Mouse (Mus musculus): ENCODE results near the gene Nr3c2. TPM values are rescaled to one million over a fixed set of nuclear protein-coding genes. Genes with fewer than 3 reads are reported as not detected.

Nr3c2 gene
- polyA plus RNA-seq, 1 experiment from 2014 or later = 2.2 TPM

DNA sequence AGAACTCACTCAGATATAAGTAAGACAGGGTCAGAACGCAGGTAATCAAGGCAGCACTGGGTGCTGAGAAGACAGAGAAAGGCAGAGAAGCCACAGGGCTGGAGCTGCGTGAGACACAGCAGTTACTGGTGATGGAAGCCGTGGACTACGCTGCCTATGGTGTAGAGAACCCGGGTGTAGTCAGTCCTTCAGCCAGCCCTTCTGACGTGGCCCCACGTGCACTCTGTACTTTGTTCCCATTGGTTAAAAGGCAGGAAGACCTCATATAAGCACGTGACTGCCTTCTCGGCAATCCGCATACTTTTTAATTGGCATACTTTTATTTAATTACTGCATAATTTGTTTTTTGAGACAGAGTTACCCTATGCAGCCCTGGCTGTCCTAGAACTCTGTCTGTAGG is 198.9 kb downstream of the Nr3c2 start:
- Histone ChIP-seq H3K4me3 (replicated peaks) (no peak overlapping the region), H3K27me3 (replicated peaks) (no peaks in the 10 kb centered on the region), H3K9me3 (no peaks in the 10 kb centered on the region), H3K4me1 (no peaks in the 10 kb centered on the region), H3K9ac (no peak overlapping the region), H3K4me2 (no peak overlapping the region), H3K36me3 (no peaks in the 10 kb centered on the region), H3K27ac (no peak overlapping the region)
- WGBS = 87% methylated on average over 10 of the region's 10 CpGs
- no peak for ATAC-seq (ENCODE audit: insufficient read depth, low FRiP score, low read depth)

GRCm38 (mm10) chr8:77100370-77100769 is 201.1 kb downstream of the Nr3c2 start:
- Histone ChIP-seq H3K27ac (no peak overlapping the region), H3K4me2 (no peak overlapping the region), H3K27me3 (replicated peaks) (no peaks in the 10 kb centered on the region), H3K9me3 (no peaks in the 10 kb centered on the region), H3K9ac (no peak overlapping the region), H3K36me3 (no peaks in the 10 kb centered on the region), H3K4me3 (replicated peaks) (no peak overlapping the region), H3K4me1 (no peaks in the 10 kb centered on the region)
- 52% methylated on average over 2 of the region's 2 CpGs for WGBS
- no peak for ATAC-seq (ENCODE audit: insufficient read depth, low FRiP score, low read depth)

DNA sequence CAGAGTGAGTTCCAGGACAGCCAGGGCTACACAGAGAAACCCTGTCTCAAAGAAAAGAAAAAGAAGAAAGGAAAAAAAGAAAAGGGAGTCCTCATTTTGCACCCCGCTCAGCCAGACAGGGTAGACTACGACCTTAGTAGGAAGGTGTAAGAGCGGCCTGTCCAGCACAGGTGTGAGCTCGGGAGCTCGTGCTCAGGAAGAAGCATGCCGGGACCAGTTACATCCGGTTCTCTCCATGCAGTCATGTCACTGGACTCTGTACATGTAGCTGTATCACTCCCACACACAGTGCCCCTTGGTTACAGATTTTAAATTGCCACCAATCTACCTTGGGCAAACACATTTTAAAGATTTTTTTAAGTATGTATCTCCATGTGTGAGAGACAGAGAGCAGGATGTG is 203.6 kb downstream of the Nr3c2 start:
- H3K9ac ChIP-seq = no peak overlapping the region
- 82% methylated on average over 7 of the region's 7 CpGs for WGBS
- no peak overlapping the region for H3K27ac ChIP-seq
- no peaks in the 10 kb centered on the region for H3K4me1 ChIP-seq
- no peak for ATAC-seq (ENCODE audit: insufficient read depth, low FRiP score, low read depth)
- no peak overlapping the region for H3K4me2 ChIP-seq
- H3K9me3 ChIP-seq = no peaks in the 10 kb centered on the region
- no peak overlapping the region for H3K4me3 ChIP-seq (replicated peaks)
- H3K36me3 ChIP-seq = no peaks in the 10 kb centered on the region
- no peaks in the 10 kb centered on the region for H3K27me3 ChIP-seq (replicated peaks)

GRCm38 (mm10) chr8:77112719-77113118 is 213.5 kb downstream of the Nr3c2 start:
- Histone ChIP-seq H3K4me3 (replicated peaks) (no peak overlapping the region), H3K4me1 (no peaks in the 10 kb centered on the region), H3K4me2 (no peak overlapping the region), H3K9ac (no peak overlapping the region), H3K9me3 (no peaks in the 10 kb centered on the region), H3K36me3 (no peaks in the 10 kb centered on the region), H3K27ac (no peak overlapping the region), H3K27me3 (replicated peaks) (no peaks in the 10 kb centered on the region)
- 85% methylated on average over 2 of the region's 2 CpGs for WGBS
- ATAC-seq (ENCODE audit: insufficient read depth, low FRiP score, low read depth) = no peak

- no peak for ATAC-seq (ENCODE audit: insufficient read depth, low FRiP score, low read depth)
- no peaks in the 10 kb centered on the region for H3K36me3 ChIP-seq
- H3K4me3 ChIP-seq (replicated peaks) = no peak overlapping the region
- H3K4me1 ChIP-seq = no peaks in the 10 kb centered on the region
- no peak overlapping the region for H3K9ac ChIP-seq
- H3K27me3 ChIP-seq (replicated peaks) = no peaks in the 10 kb centered on the region
- H3K27ac ChIP-seq = no peak overlapping the region
- no peaks in the 10 kb centered on the region for H3K9me3 ChIP-seq
- WGBS = 85% methylated on average over 10 of the region's 10 CpGs
- H3K4me2 ChIP-seq = no peak overlapping the region
Observed at GRCm38 (mm10) chr8:77114769-77115168, 215.5 kb downstream of the Nr3c2 start.

DNA sequence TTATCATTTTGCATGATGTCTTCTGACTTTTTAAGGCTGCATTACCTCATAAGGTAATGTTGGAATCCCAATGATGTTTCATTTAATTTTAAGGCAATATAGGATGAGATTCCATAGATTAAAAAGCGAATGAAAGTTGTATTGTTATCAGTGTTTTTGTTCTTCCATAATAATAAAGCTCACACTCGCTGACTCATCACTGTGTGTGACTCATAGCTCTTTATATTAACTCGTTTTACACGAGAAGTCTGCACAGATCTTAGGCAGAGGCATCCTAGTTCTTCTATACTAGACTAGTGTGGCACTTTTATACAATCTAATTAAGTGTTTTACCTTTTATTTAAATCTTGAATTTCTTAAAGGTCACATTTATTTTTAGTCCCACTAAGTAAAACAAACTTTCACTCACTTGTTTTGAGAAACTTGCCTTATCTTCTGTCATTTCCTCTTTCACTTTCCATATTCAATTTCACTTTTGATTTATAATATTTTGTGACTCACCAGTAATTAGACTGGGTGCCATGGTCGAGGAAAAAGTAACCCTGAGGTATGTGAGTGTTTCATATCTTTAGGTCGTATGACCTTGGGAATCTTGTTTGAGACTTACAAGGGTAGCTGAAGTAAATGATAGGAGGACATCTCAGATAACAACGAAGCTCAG is 217.3 kb downstream of the Nr3c2 start:
- no peaks in the 10 kb centered on the region for H3K4me1 ChIP-seq
- H3K27ac ChIP-seq = no peak overlapping the region
- H3K36me3 ChIP-seq = no peaks in the 10 kb centered on the region
- WGBS = 55% methylated on average over 7 of the region's 7 CpGs
- H3K9me3 ChIP-seq = no peaks in the 10 kb centered on the region
- no peak overlapping the region for H3K4me2 ChIP-seq
- H3K9ac ChIP-seq = no peak overlapping the region
- no peak for ATAC-seq (ENCODE audit: insufficient read depth, low FRiP score, low read depth)
- no peak overlapping the region for H3K4me3 ChIP-seq (replicated peaks)
- H3K27me3 ChIP-seq (replicated peaks) = no peaks in the 10 kb centered on the region

GRCm38 (mm10) chr8:77120810-77121570 is 221.7 kb downstream of the Nr3c2 start:
- Histone ChIP-seq H3K4me1 (no peaks in the 10 kb centered on the region), H3K36me3 (no peaks in the 10 kb centered on the region), H3K4me3 (replicated peaks) (no peak overlapping the region), H3K4me2 (no peak overlapping the region), H3K27me3 (replicated peaks) (no peaks in the 10 kb centered on the region), H3K27ac (no peak overlapping the region), H3K9ac (no peak overlapping the region), H3K9me3 (no peaks in the 10 kb centered on the region)
- WGBS = 31% methylated on average over 10 of the region's 10 CpGs
- ATAC-seq (ENCODE audit: insufficient read depth, low FRiP score, low read depth) = no peak

- 25% methylated on average over 1 of the region's 1 CpGs for WGBS
- no peak overlapping the region for H3K27ac ChIP-seq
- H3K4me3 ChIP-seq (replicated peaks) = no peak overlapping the region
- ATAC-seq (ENCODE audit: insufficient read depth, low FRiP score, low read depth) = no peak
- H3K36me3 ChIP-seq = no peaks in the 10 kb centered on the region
- no peaks in the 10 kb centered on the region for H3K9me3 ChIP-seq
- H3K27me3 ChIP-seq (replicated peaks) = no peaks in the 10 kb centered on the region
- H3K4me1 ChIP-seq = no peaks in the 10 kb centered on the region
- no peak overlapping the region for H3K4me2 ChIP-seq
- H3K9ac ChIP-seq = no peak overlapping the region
Observed at GRCm38 (mm10) chr8:77121571-77121890, 222.3 kb downstream of the Nr3c2 start.

DNA sequence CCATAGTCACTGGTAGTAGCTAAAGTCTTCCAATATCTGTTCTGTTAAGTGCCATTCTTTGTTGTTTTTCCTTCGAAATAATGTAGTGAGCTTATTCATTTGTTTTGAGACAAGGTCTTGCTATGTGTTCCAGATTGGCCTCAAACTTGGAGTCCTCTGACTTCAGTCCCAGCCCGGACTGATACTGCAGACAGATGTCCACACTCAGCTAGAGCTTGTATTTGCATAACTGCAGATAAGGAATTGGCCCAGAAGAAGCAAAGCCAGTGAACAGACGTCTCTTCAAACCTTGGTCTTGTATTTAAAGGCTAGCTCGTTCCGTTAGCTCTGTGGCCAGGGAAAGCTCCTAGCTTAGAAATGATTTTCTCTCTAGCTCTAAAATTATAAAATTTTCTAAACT is 223.1 kb downstream of the Nr3c2 start:
- Histone ChIP-seq H3K9ac (no peak overlapping the region), H3K36me3 (no peaks in the 10 kb centered on the region), H3K27ac (no peak overlapping the region), H3K4me1 (no peaks in the 10 kb centered on the region), H3K27me3 (replicated peaks) (no peaks in the 10 kb centered on the region), H3K4me2 (no peak overlapping the region), H3K9me3 (no peaks in the 10 kb centered on the region), H3K4me3 (replicated peaks) (no peak overlapping the region)
- ATAC-seq (ENCODE audit: insufficient read depth, low FRiP score, low read depth) = no peak
- 61% methylated on average over 5 of the region's 5 CpGs for WGBS

GRCm38 (mm10) chr8:77125777-77126176 is 226.5 kb downstream of the Nr3c2 start:
- 85% methylated on average over 7 of the region's 7 CpGs for WGBS
- no peak overlapping the region for H3K4me3 ChIP-seq (replicated peaks)
- H3K4me1 ChIP-seq = no peaks in the 10 kb centered on the region
- no peak overlapping the region for H3K4me2 ChIP-seq
- no peak for ATAC-seq (ENCODE audit: insufficient read depth, low FRiP score, low read depth)
- no peaks in the 10 kb centered on the region for H3K9me3 ChIP-seq
- no peaks in the 10 kb centered on the region for H3K27me3 ChIP-seq (replicated peaks)
- H3K9ac ChIP-seq = no peak overlapping the region
- H3K27ac ChIP-seq = no peak overlapping the region
- H3K36me3 ChIP-seq = no peaks in the 10 kb centered on the region

- ATAC-seq (ENCODE audit: insufficient read depth, low FRiP score, low read depth) = no peak
- H3K4me3 ChIP-seq (replicated peaks) = no peak overlapping the region
- H3K9me3 ChIP-seq = no peaks in the 10 kb centered on the region
- H3K27me3 ChIP-seq (replicated peaks) = no peaks in the 10 kb centered on the region
- no peak overlapping the region for H3K27ac ChIP-seq
- H3K4me2 ChIP-seq = no peak overlapping the region
- H3K4me1 ChIP-seq = no peaks in the 10 kb centered on the region
- WGBS = 76% methylated on average over 4 of the region's 4 CpGs
- no peaks in the 10 kb centered on the region for H3K36me3 ChIP-seq
- H3K9ac ChIP-seq = no peak overlapping the region
Observed at GRCm38 (mm10) chr8:77128006-77128405, 228.8 kb downstream of the Nr3c2 start.

DNA sequence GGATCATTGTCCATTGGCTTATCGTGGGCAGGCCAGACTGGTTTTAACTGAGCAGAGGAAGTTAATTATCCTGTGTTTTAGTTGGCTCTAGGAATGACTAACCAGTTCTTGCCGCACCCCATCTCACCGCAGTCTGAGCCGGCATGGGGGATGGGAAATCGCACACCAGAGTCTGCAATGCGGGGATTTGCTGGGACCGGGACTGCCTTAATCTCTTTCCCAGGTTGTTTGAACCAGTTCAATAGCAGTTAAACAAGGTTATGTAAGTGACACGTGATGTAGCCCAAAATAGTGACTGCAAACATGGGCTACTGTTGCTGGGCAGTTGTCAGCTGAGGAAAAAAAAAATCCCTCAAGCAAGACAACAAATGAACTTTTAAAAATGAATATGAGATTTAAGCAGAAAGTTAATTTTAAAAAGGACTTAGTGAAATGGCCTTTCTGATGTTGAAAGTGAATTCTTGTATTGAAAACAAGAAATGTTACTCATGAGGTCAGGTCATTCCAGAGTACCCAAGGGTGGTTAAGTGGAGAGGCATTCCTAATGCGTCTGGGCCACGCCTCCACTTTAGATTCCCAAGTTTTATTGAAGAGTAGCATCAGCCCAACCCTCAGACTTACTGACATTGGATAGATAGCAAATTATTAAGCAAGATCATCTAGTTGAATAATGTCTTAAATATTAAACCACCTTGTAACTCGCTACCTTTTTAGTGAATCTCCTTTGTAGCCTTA is 233.8 kb downstream of the Nr3c2 start:
- peak; percentile 94 for ATAC-seq (ENCODE audit: insufficient read depth, low FRiP score, low read depth)
- 32% methylated on average over 11 of the region's 11 CpGs for WGBS
- H3K36me3 ChIP-seq = no peaks in the 10 kb centered on the region
- no peak overlapping the region for H3K4me2 ChIP-seq
- H3K4me3 ChIP-seq (replicated peaks) = no peak overlapping the region
- H3K9me3 ChIP-seq = no peaks in the 10 kb centered on the region
- no peaks in the 10 kb centered on the region for H3K27me3 ChIP-seq (replicated peaks)
- H3K4me1 ChIP-seq = no peaks in the 10 kb centered on the region
- H3K27ac ChIP-seq = peak overlapping the region; percentile 44; the same call in 1 of the 2 replicates
- no peak overlapping the region for H3K9ac ChIP-seq
